Mouse (Mus musculus) ES-Bruce4 (cell line): Measurements from ENCODE around the gene Gtpbp6. TPM values are rescaled to one million over a fixed set of nuclear protein-coding genes. Genes with fewer than 3 reads are reported as not detected.

ENCODE experiments used
- H3K27ac ChIP-seq: 2 replicates; pipeline ENCODE4 v1.5.1; 2012; ENCODE audit warnings: low read length, inconsistent platforms; ENCODE audit not compliant: insufficient read depth
- H3K27me3 ChIP-seq: 2 replicates; pipeline ENCODE4 v1.6.1; 2012; ENCODE audit warnings: mild to moderate bottlenecking, low read length, inconsistent platforms; ENCODE audit not compliant: control insufficient read depth, poor library complexity, insufficient read depth, severe bottlenecking
- H3K36me3 ChIP-seq: 2 replicates; pipeline ENCODE4 v1.6.1; 2012; ENCODE audit warnings: inconsistent platforms, mild to moderate bottlenecking, low read length, moderate library complexity; ENCODE audit not compliant: control insufficient read depth, poor library complexity, insufficient read depth, severe bottlenecking
- H3K4me1 ChIP-seq: one replicate; pipeline ENCODE4 v1.8.1; 2011; ENCODE audit warnings: low read length; ENCODE audit not compliant: control insufficient read depth, insufficient read depth
- H3K4me3 ChIP-seq: 2 replicates; pipeline ENCODE4 v1.5.1; 2011; ENCODE audit warnings: low read depth, mild to moderate bottlenecking, low read length
- H3K9ac ChIP-seq: 2 replicates; pipeline ENCODE4 v1.6.1; 2012; ENCODE audit warnings: low read depth, mild to moderate bottlenecking, inconsistent platforms; ENCODE audit not compliant: poor library complexity, severe bottlenecking
- H3K9me3 ChIP-seq: replicated peaks from 2 replicates; pipeline ENCODE4 v1.6.1; 2012; ENCODE audit warnings: mild to moderate bottlenecking, low read length, inconsistent platforms; ENCODE audit not compliant: control insufficient read depth, poor library complexity, insufficient read depth, severe bottlenecking
- CTCF ChIP-seq: IDR thresholded peaks from one replicate; pipeline ENCODE4 v1.8.1; 2011; ENCODE audit warnings: low read depth, low read length
- EP300 ChIP-seq: IDR thresholded peaks from 2 replicates; pipeline ENCODE4 v1.6.1; 2011; ENCODE audit warnings: low read depth, low read length; ENCODE audit not compliant: insufficient read depth
- POLR2A ChIP-seq: IDR thresholded peaks from one replicate; pipeline ENCODE4 v1.8.1; 2011; ENCODE audit warnings: low read length; ENCODE audit not compliant: insufficient read depth
- polyA plus RNA-seq: library from polyadenylated mRNA; stranded (reverse); fragments of >200 nt; gene quantifications from 2 replicates; pipeline ENCODE4 v1.2.4, GENCODE M21; 2011; ENCODE audit warnings: low read depth; ENCODE audit not compliant: missing spikeins, insufficient read depth, insufficient read length

The Gtpbp6 gene
- 29.7 and 38.7 TPM in 2 replicates for polyA plus RNA-seq

DNA sequence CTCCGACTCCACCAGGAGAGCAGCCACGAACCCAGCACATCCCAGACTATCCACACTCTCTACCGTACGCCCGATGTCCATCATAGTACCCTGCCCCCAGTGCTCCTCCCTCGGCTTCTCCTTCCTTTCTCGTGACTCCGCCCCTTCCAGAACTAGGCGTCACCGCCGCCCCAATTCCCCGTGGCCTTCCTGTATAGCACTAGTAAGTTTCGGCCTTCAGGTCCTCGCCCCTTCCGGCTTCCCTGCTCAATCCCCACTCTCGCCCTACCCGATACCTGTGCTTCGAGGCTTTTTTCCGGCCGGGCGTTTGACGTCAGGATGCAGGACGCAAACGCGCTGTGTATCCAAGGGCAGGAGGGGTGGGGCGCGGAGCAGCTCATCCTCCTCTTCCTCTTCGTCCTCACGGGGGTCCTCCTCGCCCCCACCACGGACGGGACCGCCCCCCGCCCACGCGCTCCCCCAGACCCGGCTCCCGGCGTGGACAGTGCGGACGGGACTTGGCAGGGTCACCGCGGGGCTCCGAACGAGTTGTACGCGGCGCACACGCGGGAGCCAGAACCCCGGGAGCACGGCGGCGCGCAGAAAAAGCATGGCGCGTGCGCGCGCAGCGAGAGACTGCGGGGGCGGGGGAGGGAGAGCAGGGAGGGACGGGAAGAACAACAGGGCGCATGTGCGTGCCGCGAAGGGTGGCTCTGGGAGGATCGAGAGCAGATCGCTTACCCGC lies at the start of gene Gtpbp6:
Gene Gtpbp6, minus strand, starts transcription at position 617 of the 724 bp plus-strand sequence.
- H3K4me1 ChIP-seq = peaks cover 4% of the 10 kb centered on the region
- peaks cover 14% of the 10 kb centered on the region for H3K36me3 ChIP-seq
- H3K9ac ChIP-seq = peak within 1 kb of the TSS; percentile 91
- TF ChIP-seq POLR2A (no peak), EP300 (no peak), CTCF (no peak)
- H3K27me3 ChIP-seq = no peaks in the 10 kb centered on the region
- peak within 1 kb of the TSS; percentile 90 for H3K4me3 ChIP-seq
- H3K27ac ChIP-seq = peak within 1 kb of the TSS; percentile 76
- H3K9me3 ChIP-seq = no peaks in the 10 kb centered on the region

DNA sequence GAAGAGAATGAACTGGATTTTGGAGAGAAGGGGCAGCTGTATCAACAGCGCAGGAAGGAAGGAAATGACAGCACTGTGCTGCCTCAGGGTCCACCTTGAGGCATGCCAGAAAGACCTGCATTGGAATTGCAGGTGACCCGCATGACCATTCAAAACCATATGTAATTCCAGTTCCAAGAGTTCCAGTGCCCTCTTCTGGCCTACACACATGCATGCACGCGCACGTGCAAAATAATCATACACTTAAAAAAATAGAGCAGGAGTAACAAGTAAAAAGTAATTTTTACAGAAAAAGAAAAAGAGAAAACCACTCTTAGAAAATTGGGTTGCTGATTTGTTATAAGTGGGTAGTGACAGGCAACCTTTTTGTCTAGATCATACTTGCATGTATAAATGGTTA lies 35.0 kb upstream of the Gtpbp6 start:
- no peaks in the 10 kb centered on the region for H3K27me3 ChIP-seq
- no peak overlapping the region for H3K27ac ChIP-seq
- H3K9ac ChIP-seq = no peak overlapping the region
- H3K4me1 ChIP-seq = no peaks in the 10 kb centered on the region
- no peak for TF ChIP-seq POLR2A
- H3K36me3 ChIP-seq = peaks cover 26% of the 10 kb centered on the region
- H3K4me3 ChIP-seq = no peak overlapping the region
- H3K9me3 ChIP-seq = no peaks in the 10 kb centered on the region

DNA sequence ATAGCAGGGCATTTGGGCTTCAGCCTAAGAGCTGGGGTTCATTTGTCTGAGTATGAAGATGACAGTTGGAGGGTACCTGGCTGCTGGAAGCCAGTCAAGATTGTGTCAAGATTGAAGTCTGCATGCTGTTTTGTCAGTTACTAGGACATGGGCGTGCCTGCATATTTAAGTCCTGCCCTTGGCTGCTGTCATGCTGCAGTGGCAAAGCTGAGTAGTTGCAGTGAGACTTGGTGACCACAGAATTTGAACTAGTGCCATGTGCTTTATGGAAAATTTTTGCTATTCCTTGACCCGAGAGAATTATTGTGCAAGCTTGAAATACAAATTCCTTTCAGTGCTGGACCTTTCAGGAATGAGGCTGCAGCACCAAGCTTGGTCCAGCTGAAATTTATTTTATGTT lies 34.3 kb upstream of the Gtpbp6 start:
- no peak overlapping the region for H3K9ac ChIP-seq
- H3K27ac ChIP-seq = no peak overlapping the region
- TF ChIP-seq POLR2A (no peak), CTCF (no peak), EP300 (no peak)
- H3K4me1 ChIP-seq = no peaks in the 10 kb centered on the region
- H3K36me3 ChIP-seq = peaks cover 23% of the 10 kb centered on the region
- no peaks in the 10 kb centered on the region for H3K9me3 ChIP-seq
- no peak overlapping the region for H3K4me3 ChIP-seq
- H3K27me3 ChIP-seq = no peaks in the 10 kb centered on the region

DNA sequence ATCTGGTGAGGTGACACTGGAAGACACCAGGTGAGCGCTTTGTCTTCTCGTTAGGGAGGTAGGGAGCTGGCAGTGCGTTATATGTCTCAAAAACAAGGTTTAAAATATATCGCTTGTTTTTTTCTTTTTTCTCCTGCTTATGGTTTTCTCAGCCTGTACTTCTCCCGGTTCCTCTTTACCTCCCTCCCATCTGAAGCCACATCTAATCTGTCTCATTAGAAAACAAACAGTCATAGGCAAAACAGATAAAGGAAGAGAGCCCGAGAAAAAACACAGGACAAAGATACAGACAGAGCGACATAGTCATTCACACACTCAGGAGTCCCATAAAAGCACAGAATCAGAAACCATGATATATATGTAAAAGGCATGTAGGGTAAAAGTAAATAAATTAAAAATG lies 32.4 kb upstream of the Gtpbp6 start:
- H3K27me3 ChIP-seq = no peaks in the 10 kb centered on the region
- peaks cover 16% of the 10 kb centered on the region for H3K36me3 ChIP-seq
- no peak overlapping the region for H3K4me3 ChIP-seq
- TF ChIP-seq EP300 = no peak
- no peak for TF ChIP-seq CTCF
- TF ChIP-seq POLR2A = no peak
- H3K4me1 ChIP-seq = no peaks in the 10 kb centered on the region
- H3K27ac ChIP-seq = no peak overlapping the region
- H3K9me3 ChIP-seq = no peaks in the 10 kb centered on the region
- H3K9ac ChIP-seq = no peak overlapping the region

DNA sequence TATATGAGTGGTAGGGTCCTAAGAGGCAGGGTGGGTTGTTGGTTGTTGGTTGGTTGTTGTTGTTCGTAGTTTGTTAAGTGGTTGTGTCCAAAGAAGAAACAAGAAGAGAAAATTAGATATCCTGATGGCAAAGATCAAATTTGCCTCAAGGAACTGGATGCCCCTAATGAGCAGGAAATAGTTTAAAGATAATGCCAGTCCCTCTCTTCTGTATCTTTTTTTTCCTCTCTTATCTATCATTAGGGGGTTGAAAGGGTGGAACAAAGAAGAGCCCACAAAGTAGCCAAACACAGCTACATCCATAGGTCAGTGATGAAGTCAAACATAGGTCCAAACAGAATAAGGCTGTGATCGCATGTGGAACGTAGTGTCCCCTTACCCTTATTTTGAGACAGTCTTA lies 31.3 kb upstream of the Gtpbp6 start:
- no peak overlapping the region for H3K9ac ChIP-seq
- peaks cover under 1% of the 10 kb centered on the region; the same call in 1 of the 2 replicates for H3K9me3 ChIP-seq
- no peak overlapping the region for H3K27ac ChIP-seq
- H3K36me3 ChIP-seq = peaks cover 7% of the 10 kb centered on the region
- TF ChIP-seq EP300 (no peak), POLR2A (no peak), CTCF (no peak)
- H3K4me3 ChIP-seq = no peak overlapping the region
- no peaks in the 10 kb centered on the region for H3K27me3 ChIP-seq
- no peaks in the 10 kb centered on the region for H3K4me1 ChIP-seq

DNA sequence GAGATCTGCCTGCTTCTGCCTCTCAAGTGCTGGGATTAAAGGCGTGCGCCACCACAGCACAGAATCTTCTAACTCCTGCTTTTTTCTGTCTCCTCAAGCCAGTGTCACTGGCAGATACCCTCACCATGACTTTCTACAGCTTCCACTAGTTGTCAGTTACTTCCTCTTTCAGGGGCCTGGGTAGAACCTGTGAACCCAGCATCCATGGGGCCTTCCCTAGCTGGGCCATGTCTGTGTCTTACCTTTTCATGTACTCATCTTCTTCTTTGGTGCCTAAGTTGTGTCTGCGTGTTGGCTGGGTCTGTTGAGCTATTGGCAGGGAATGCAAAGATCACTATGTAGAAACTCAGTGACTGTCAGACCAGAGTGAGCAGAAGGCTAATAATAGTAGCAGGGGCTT lies 29.8 kb upstream of the Gtpbp6 start:
- Histone ChIP-seq H3K9me3 (peaks cover 12% of the 10 kb centered on the region), H3K9ac (no peak overlapping the region), H3K27me3 (no peaks in the 10 kb centered on the region), H3K4me3 (no peak overlapping the region), H3K4me1 (no peaks in the 10 kb centered on the region), H3K27ac (no peak overlapping the region), H3K36me3 (0 out of 2 replicates have a peak, but pooled peaks cover 3% of the 10 kb centered on the region)
- TF ChIP-seq EP300 (no peak), CTCF (no peak), POLR2A (no peak)
